Mouse (Mus musculus) liver, embryonic 14.5 days (tissue): ENCODE measurements around the gene Olfr1232. TPM values are rescaled to one million over a fixed set of nuclear protein-coding genes. Genes with fewer than 3 reads are reported as not detected.

Experiments
- ATAC-seq: fragments of 200-750 bp; cut with Nextera tagmentation; 2 replicates; pipeline ENCODE4 v1.8.0; 2017; ENCODE audit warnings: moderate number of reproducible peaks, mild to moderate bottlenecking, moderate library complexity; ENCODE audit not compliant: insufficient read depth
- DNase-seq, 3 experiments: peaks; one replicate each; pipeline ENCODE4 v3.0.0-alpha.2; 2012 to 2013; ENCODE audit warnings: low read depth in 3 of 3, low spot score in 3 of 3
- H3K27ac ChIP-seq: fragments of 300-500 bp; sonication (generic); 2 replicates; pipeline ENCODE4 v1.5.1; 2014; ENCODE audit warnings: moderate library complexity, mild to moderate bottlenecking, control low read depth, inconsistent platforms
- H3K27me3 ChIP-seq: fragments of 300-500 bp; sonication (generic); 2 replicates; pipeline ENCODE4 v1.6.1; 2014; ENCODE audit warnings: mild to moderate bottlenecking, low read length, moderate library complexity; ENCODE audit not compliant: control insufficient read depth, insufficient read depth
- H3K36me3 ChIP-seq: fragments of 300-500 bp; sonication (generic); replicated peaks from 2 replicates; pipeline ENCODE4 v1.6.1; 2014; ENCODE audit warnings: low read depth; ENCODE audit not compliant: control insufficient read depth, insufficient read depth
- H3K4me1 ChIP-seq, 2 experiments: fragments of 200-500 bp in 1 of 2; fragments of 300-500 bp in 1 of 2; sonication (generic) in 1 of 2; replicated peaks; 2 replicates each; pipeline ENCODE4 v1.6.1; 2012 to 2014; ENCODE audit warnings: antibody characterized with exemption in 1 of 2, inconsistent platforms in 1 of 2, low read length in 1 of 2; ENCODE audit not compliant: control insufficient read depth in 2 of 2, insufficient read depth in 2 of 2
- H3K4me2 ChIP-seq: fragments of 300-500 bp; sonication (generic); 2 replicates; pipeline ENCODE4 v1.6.1; 2014; ENCODE audit warnings: low read depth, mild to moderate bottlenecking, control low read depth, moderate library complexity
- H3K4me3 ChIP-seq, 2 experiments: fragments of 200-500 bp in 1 of 2; fragments of 300-500 bp in 1 of 2; sonication (generic) in 1 of 2; 2 replicates each; pipeline ENCODE4 v1.5.1; 2012 to 2014; ENCODE audit warnings: low read depth in 2 of 2, low read length in 2 of 2, mild to moderate bottlenecking in 2 of 2, control low read depth in 1 of 2, inconsistent platforms in 1 of 2, moderate library complexity in 1 of 2; ENCODE audit not compliant: insufficient read depth in 1 of 2
- H3K9ac ChIP-seq: fragments of 300-500 bp; sonication (generic); replicated peaks from 2 replicates; pipeline ENCODE4 v1.6.1; 2014; ENCODE audit warnings: mild to moderate bottlenecking, control low read depth, moderate library complexity
- H3K9me3 ChIP-seq: fragments of 300-500 bp; sonication (generic); 2 replicates; pipeline ENCODE4 v1.6.1; 2016; ENCODE audit warnings: low read length, mixed read lengths; ENCODE audit not compliant: control insufficient read depth
- CTCF ChIP-seq: IDR thresholded peaks from 2 replicates; pipeline ENCODE4 v1.5.1; 2016; ENCODE audit warnings: antibody characterized with exemption, low read depth, control low read depth
- EP300 ChIP-seq: IDR thresholded peaks from 2 replicates; pipeline ENCODE4 v1.6.1; 2016; ENCODE audit warnings: antibody characterized with exemption, low read depth
- WGBS: fragments of 180-500 bp; shearing (Covaris S2); extraction: QIAGEN DNeasy Blood & Tissue Kit; methylation state at CpG from one replicate; pipeline ENCODE4 v1.1.7; 2014; ENCODE audit not compliant: insufficient replicate concordance; 5-methylcytosine and 5-hydroxymethylcytosine counted together
- polyA plus RNA-seq, 2 experiments: library from polyadenylated mRNA; depleted of rRNA in 1 of 2; stranded (reverse) in 1 of 2; unstranded in 1 of 2; fragments of >200 nt; fragmentation: Nextera tagmentation in 1 of 2; extraction: Ambion mirVana in 1 of 2; gene quantifications; 2 replicates each; pipeline versions ENCODE4 v1.2.1 to v1.2.3; 2012 to 2014

Gene Olfr1232
- polyA plus RNA-seq (2012; rRNA removed) (not detected in 2 replicates), polyA plus RNA-seq (2014; fragmentation: Nextera tagmentation; extraction: Ambion mirVana) (not detected in 2 replicates)

GRCm38 (mm10) chr2:89329575-89329974, at the start of gene Olfr1232:
Gene Olfr1232, minus strand, starts transcription at chr2:89329675.
- no peak within 1 kb of the TSS for H3K9ac ChIP-seq
- ATAC-seq (no peak), DNase-seq (no peak)
- no peaks in the 10 kb centered on the region for H3K27me3 ChIP-seq
- H3K4me1 ChIP-seq, result no peaks in the 10 kb centered on the region
- no peak within 1 kb of the TSS for H3K4me3 ChIP-seq
- H3K9me3 ChIP-seq, result no peaks in the 10 kb centered on the region
- H3K36me3 ChIP-seq, result no peaks in the 10 kb centered on the region
- TF ChIP-seq CTCF (no peak), EP300 (no peak)
- no peak within 1 kb of the TSS for H3K4me2 ChIP-seq
- no peak within 1 kb of the TSS for H3K27ac ChIP-seq

GRCm38 (mm10) chr2:89364765-89365164, 35.3 kb upstream of the Olfr1232 start, which contains the start of gene Olfr1234:
Gene Olfr1234, minus strand, starts transcription at chr2:89364865.
- no peaks in the 10 kb centered on the region for H3K4me1 ChIP-seq
- WGBS, result 64% methylated on average over 4 of the region's 4 CpGs
- no peak for TF ChIP-seq CTCF
- no peak for TF ChIP-seq EP300
- no peaks in the 10 kb centered on the region for H3K27me3 ChIP-seq
- H3K9ac ChIP-seq, result no peak within 1 kb of the TSS
- no peaks in the 10 kb centered on the region for H3K36me3 ChIP-seq
- no peak within 1 kb of the TSS for H3K4me3 ChIP-seq
- H3K9me3 ChIP-seq, result no peaks in the 10 kb centered on the region
- no peak within 1 kb of the TSS for H3K27ac ChIP-seq
- no peak for ATAC-seq
- H3K4me2 ChIP-seq, result no peak within 1 kb of the TSS
- no peak for DNase-seq

- Histone ChIP-seq H3K4me1 (no peaks in the 10 kb centered on the region), H3K9me3 (no peaks in the 10 kb centered on the region), H3K27ac (no peak within 1 kb of the TSS), H3K4me2 (no peak within 1 kb of the TSS), H3K9ac (no peak within 1 kb of the TSS), H3K27me3 (no peaks in the 10 kb centered on the region), H3K36me3 (no peaks in the 10 kb centered on the region), H3K4me3 (no peak within 1 kb of the TSS)
- TF ChIP-seq EP300 (no peak), CTCF (no peak)
- ATAC-seq, result no peak
- no peak for DNase-seq
Measured at GRCm38 (mm10) chr2:89342298-89342697, 12.8 kb upstream of the Olfr1232 start, which contains the start of gene Olfr1233. Gene Olfr1233, minus strand, starts transcription at chr2:89342398.

GRCm38 (mm10) chr2:89306974-89307373, 22.5 kb downstream of the Olfr1232 start, which contains the start of gene Olfr1231:
Gene Olfr1231, minus strand, starts transcription at chr2:89307074.
- no peak within 1 kb of the TSS for H3K4me3 ChIP-seq
- WGBS, result 50% methylated on average over 2 of the region's 2 CpGs
- no peaks in the 10 kb centered on the region for H3K36me3 ChIP-seq
- no peak for ATAC-seq
- TF ChIP-seq EP300, result no peak
- no peak for TF ChIP-seq CTCF
- H3K27me3 ChIP-seq, result no peaks in the 10 kb centered on the region
- no peaks in the 10 kb centered on the region for H3K9me3 ChIP-seq
- no peak for DNase-seq
- H3K4me1 ChIP-seq, result no peaks in the 10 kb centered on the region
- no peak within 1 kb of the TSS for H3K27ac ChIP-seq
- no peak within 1 kb of the TSS for H3K9ac ChIP-seq
- H3K4me2 ChIP-seq, result no peak within 1 kb of the TSS

- 64% methylated on average over 1 of the region's 1 CpGs for WGBS
- Histone ChIP-seq H3K4me1 (no peaks in the 10 kb centered on the region), H3K4me3 (no peak within 1 kb of the TSS), H3K27me3 (no peaks in the 10 kb centered on the region), H3K9ac (no peak within 1 kb of the TSS), H3K9me3 (no peaks in the 10 kb centered on the region), H3K27ac (no peak within 1 kb of the TSS), H3K4me2 (no peak within 1 kb of the TSS), H3K36me3 (no peaks in the 10 kb centered on the region)
- ATAC-seq (no peak), DNase-seq (no peak)
- TF ChIP-seq EP300, result no peak
- TF ChIP-seq CTCF, result no peak
Measured at GRCm38 (mm10) chr2:89297168-89297567, 32.3 kb downstream of the Olfr1232 start, which contains the start of gene Olfr1230. Gene Olfr1230, minus strand, starts transcription at chr2:89297268.
